Mouse (Mus musculus) ES-Bruce4 (cell line): ENCODE data around the gene Sema4b. TPM values are rescaled to one million over a fixed set of nuclear protein-coding genes. Genes with fewer than 3 reads are reported as not detected.

Experiments used
- H3K27ac ChIP-seq: 2 replicates; pipeline ENCODE4 v1.5.1; 2012; ENCODE audit warnings: low read length, inconsistent platforms; ENCODE audit not compliant: insufficient read depth
- H3K27me3 ChIP-seq: 2 replicates; pipeline ENCODE4 v1.6.1; 2012; ENCODE audit warnings: mild to moderate bottlenecking, low read length, inconsistent platforms; ENCODE audit not compliant: control insufficient read depth, poor library complexity, insufficient read depth, severe bottlenecking
- H3K36me3 ChIP-seq: 2 replicates; pipeline ENCODE4 v1.6.1; 2012; ENCODE audit warnings: inconsistent platforms, mild to moderate bottlenecking, low read length, moderate library complexity; ENCODE audit not compliant: control insufficient read depth, poor library complexity, insufficient read depth, severe bottlenecking
- H3K4me1 ChIP-seq: one replicate; pipeline ENCODE4 v1.8.1; 2011; ENCODE audit warnings: low read length; ENCODE audit not compliant: control insufficient read depth, insufficient read depth
- H3K4me3 ChIP-seq: 2 replicates; pipeline ENCODE4 v1.5.1; 2011; ENCODE audit warnings: low read depth, mild to moderate bottlenecking, low read length
- H3K9ac ChIP-seq: 2 replicates; pipeline ENCODE4 v1.6.1; 2012; ENCODE audit warnings: low read depth, mild to moderate bottlenecking, inconsistent platforms; ENCODE audit not compliant: poor library complexity, severe bottlenecking
- H3K9me3 ChIP-seq: replicated peaks from 2 replicates; pipeline ENCODE4 v1.6.1; 2012; ENCODE audit warnings: mild to moderate bottlenecking, low read length, inconsistent platforms; ENCODE audit not compliant: control insufficient read depth, poor library complexity, insufficient read depth, severe bottlenecking
- CTCF ChIP-seq: IDR thresholded peaks from one replicate; pipeline ENCODE4 v1.8.1; 2011; ENCODE audit warnings: low read depth, low read length
- EP300 ChIP-seq: IDR thresholded peaks from 2 replicates; pipeline ENCODE4 v1.6.1; 2011; ENCODE audit warnings: low read depth, low read length; ENCODE audit not compliant: insufficient read depth
- POLR2A ChIP-seq: IDR thresholded peaks from one replicate; pipeline ENCODE4 v1.8.1; 2011; ENCODE audit warnings: low read length; ENCODE audit not compliant: insufficient read depth
- polyA plus RNA-seq: library from polyadenylated mRNA; stranded (reverse); fragments of >200 nt; gene quantifications from 2 replicates; pipeline ENCODE4 v1.2.4, GENCODE M21; 2011; ENCODE audit warnings: low read depth; ENCODE audit not compliant: missing spikeins, insufficient read depth, insufficient read length

Sema4b gene
- polyA plus RNA-seq, 1 experiment: 27.1 TPM

- Histone ChIP-seq H3K4me1 (peaks cover 4% of the 10 kb centered on the region), H3K27me3 (no peaks in the 10 kb centered on the region), H3K36me3 (no peaks in the 10 kb centered on the region), H3K9me3 (no peaks in the 10 kb centered on the region), H3K9ac (no peak overlapping the region), H3K27ac (no peak overlapping the region), H3K4me3 (no peak overlapping the region)
- no peak for TF ChIP-seq EP300
- no peak for TF ChIP-seq POLR2A
- TF ChIP-seq CTCF: no peak
These were observed 28.0 kb upstream of the Sema4b start for GRCm38 (mm10) chr7:80158496-80159268.

GRCm38 (mm10) chr7:80160293-80160944, 26.2 kb upstream of the Sema4b start:
- TF ChIP-seq CTCF: no peak
- no peak for TF ChIP-seq POLR2A
- TF ChIP-seq EP300: no peak
- H3K9me3 ChIP-seq: no peaks in the 10 kb centered on the region
- H3K9ac ChIP-seq: no peak overlapping the region
- no peaks in the 10 kb centered on the region for H3K36me3 ChIP-seq
- H3K4me3 ChIP-seq: no peak overlapping the region
- H3K27me3 ChIP-seq: no peaks in the 10 kb centered on the region
- peaks cover 4% of the 10 kb centered on the region for H3K4me1 ChIP-seq
- no peak overlapping the region for H3K27ac ChIP-seq

GRCm38 (mm10) chr7:80160945-80161306, 25.7 kb upstream of the Sema4b start:
- H3K4me1 ChIP-seq: peaks cover 4% of the 10 kb centered on the region
- no peaks in the 10 kb centered on the region for H3K9me3 ChIP-seq
- TF ChIP-seq POLR2A (no peak), CTCF (no peak), EP300 (no peak)
- H3K4me3 ChIP-seq: no peak overlapping the region
- no peaks in the 10 kb centered on the region for H3K36me3 ChIP-seq
- H3K9ac ChIP-seq: no peak overlapping the region
- H3K27ac ChIP-seq: no peak overlapping the region
- H3K27me3 ChIP-seq: no peaks in the 10 kb centered on the region

- H3K9ac ChIP-seq: no peak overlapping the region
- H3K4me3 ChIP-seq: no peak overlapping the region
- no peaks in the 10 kb centered on the region for H3K36me3 ChIP-seq
- no peaks in the 10 kb centered on the region for H3K27me3 ChIP-seq
- no peak overlapping the region for H3K27ac ChIP-seq
- no peaks in the 10 kb centered on the region for H3K9me3 ChIP-seq
- TF ChIP-seq POLR2A (no peak), CTCF (no peak), EP300 (no peak)
- H3K4me1 ChIP-seq: peaks cover 3% of the 10 kb centered on the region
These were observed 21.2 kb upstream of the Sema4b start for GRCm38 (mm10) chr7:80165432-80165831.

GRCm38 (mm10) chr7:80166740-80167139, 19.9 kb upstream of the Sema4b start:
- H3K4me1 ChIP-seq: no peaks in the 10 kb centered on the region
- no peaks in the 10 kb centered on the region for H3K36me3 ChIP-seq
- no peak for TF ChIP-seq POLR2A
- no peaks in the 10 kb centered on the region for H3K27me3 ChIP-seq
- H3K9me3 ChIP-seq: no peaks in the 10 kb centered on the region
- H3K9ac ChIP-seq: no peak overlapping the region
- no peak overlapping the region for H3K27ac ChIP-seq
- H3K4me3 ChIP-seq: no peak overlapping the region

GRCm38 (mm10) chr7:80169847-80170246, 16.8 kb upstream of the Sema4b start:
- Histone ChIP-seq H3K4me3 (no peak overlapping the region), H3K9ac (no peak overlapping the region), H3K27ac (no peak overlapping the region), H3K36me3 (no peaks in the 10 kb centered on the region), H3K4me1 (no peaks in the 10 kb centered on the region), H3K9me3 (no peaks in the 10 kb centered on the region), H3K27me3 (no peaks in the 10 kb centered on the region)
- no peak for TF ChIP-seq POLR2A
- no peak for TF ChIP-seq EP300
- no peak for TF ChIP-seq CTCF
